Mouse (Mus musculus) induced T-regulatory cell, adult 2 months (primary cell): ENCODE measurements at regions not wholly inside any gene's neighbourhood (a gene's known extent, or its start where the extent isn't known, plus 50 kb on each side); places are given as distances from the start of the nearest gene placed in this dataset.
A peak's percentile ranks its signal among the peaks of the same experiment; 100 is the strongest.

Source experiments
- DNase-seq: peaks from one replicate; pipeline ENCODE4 v3.0.0-alpha.2; 2012; ENCODE audit warnings: low read depth

DNA sequence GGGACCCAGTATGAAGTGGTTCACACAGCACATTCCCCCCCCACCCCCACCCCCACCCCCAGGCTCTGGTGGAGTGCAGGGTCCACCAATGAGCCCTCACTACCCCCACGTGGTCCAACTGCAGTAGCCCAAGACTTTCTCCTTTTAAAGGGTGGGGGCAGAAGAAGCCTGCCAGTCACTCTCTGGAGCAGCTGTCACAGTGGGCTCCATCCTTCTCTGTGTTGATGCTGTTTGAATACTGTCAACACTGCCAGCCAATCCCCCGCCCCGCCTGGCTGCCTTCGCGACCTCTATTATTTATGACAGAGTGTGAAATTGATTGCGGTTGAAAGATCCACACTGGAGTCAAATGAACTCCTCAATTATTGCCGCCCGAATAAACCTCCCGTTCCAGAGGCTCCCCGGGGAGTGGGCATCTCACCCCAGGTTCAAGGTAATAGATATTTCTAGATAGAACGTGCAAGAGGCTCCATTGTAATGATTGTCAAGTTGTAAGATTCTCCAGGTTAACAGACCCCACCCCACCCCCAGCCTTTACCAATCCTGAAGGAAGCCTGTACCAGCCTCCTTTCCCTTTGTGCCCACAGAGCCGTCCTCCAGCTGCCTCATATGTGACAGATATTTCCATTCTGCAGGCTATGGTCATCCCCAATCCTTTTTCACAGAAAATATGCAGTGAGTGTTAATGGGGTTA lies 181.7 kb upstream of the Kdm8 start:
- no peak for DNase-seq

DNA sequence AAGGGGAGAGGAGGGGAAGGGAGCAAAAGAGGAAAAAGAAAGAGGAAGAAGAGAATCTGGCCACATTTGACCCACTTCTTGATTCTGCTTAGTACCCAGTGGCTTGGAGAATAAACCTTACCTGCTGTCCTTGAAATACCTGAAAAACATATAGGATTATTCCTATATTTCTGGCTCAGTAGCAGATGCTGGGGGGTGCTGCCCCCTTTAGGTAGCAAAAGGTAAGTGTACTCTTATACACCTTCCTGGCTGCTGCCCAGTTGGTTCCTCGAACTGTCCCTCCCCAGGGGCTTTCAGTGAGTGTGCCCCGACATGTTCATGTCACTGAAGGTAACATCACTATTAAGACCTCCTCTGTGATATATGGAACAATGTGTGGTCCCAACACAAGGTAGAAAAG lies 180.7 kb upstream of the Kdm8 start:
- DNase-seq: peak; percentile 4

DNA sequence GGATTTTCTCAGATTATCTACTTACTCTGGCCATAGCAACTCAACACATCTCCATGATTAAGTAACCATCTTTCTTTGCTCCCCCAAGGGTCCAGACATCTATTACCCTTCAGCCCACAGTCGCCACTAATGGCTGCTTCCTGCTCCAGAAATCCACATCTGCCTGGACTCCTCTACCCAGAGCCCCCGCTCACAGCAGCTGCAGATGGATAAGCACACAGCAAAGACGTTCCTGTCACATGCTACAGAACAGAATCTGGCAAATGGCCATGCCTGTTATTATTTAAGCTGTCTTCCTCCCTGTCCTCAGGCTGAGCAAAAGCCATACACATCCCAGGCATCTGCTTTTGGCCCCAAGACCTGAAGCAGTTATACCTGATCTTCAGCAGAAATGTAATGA lies 173.8 kb upstream of the Kdm8 start:
- no peak for DNase-seq

DNA sequence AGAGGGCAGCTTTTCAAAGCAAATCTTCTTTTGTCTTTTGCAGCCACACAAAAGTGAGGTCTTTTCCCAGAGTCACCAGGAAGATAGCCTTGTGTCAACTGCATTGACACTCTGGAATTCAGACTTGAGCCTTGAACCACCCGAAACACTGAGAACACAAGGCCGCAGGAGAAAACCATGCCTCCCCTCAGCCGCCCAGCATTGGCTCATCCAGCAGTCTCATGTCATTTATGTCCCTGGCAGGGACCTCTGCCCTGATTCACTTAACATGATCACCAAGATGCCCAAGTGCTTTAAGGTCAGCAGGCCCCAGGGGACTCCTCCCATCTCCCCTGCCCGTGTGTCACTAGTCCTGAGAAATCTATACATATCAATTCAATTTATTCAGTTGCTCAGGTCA lies 173.1 kb upstream of the Kdm8 start:
- no peak for DNase-seq

DNA sequence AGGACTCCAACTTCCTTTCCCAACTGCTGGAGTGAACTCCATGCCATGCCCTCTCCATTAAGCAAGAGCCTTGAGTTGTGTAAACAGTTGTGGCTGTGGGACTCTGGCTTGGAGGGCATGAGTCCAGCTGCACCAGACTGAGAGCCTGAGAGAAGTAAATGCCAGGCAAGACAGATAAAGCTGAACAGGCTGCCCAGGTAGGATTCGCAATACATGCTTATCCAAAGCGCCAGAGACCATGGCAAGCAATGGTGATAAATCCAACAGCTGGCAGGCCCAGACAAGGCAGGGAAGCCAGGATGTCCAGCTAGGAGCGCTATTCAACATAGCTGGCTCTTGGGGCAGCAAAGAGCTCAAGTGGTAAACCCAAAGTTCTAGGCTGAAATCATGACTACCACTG lies 163.1 kb upstream of the Kdm8 start:
- DNase-seq: no peak

DNA sequence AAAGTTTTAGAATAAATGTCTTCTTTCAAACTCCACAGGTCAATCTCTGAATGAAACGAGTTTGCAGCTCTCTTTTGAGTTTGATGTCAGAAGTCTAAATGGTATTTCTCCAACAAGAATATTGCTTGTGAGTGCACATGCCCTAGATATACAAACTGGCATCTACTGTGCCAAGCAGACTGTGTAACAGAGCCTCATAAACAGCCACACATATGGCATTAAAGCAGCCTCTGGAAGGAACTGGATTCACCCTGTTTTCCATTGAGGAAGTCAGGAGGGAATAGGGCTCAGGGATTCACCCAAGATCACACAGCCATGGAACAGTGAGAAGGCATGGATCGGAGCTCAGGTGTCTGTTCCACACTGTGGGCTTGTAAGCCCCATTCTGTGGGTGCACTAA lies 149.2 kb upstream of the Kdm8 start:
- DNase-seq: no peak

DNA sequence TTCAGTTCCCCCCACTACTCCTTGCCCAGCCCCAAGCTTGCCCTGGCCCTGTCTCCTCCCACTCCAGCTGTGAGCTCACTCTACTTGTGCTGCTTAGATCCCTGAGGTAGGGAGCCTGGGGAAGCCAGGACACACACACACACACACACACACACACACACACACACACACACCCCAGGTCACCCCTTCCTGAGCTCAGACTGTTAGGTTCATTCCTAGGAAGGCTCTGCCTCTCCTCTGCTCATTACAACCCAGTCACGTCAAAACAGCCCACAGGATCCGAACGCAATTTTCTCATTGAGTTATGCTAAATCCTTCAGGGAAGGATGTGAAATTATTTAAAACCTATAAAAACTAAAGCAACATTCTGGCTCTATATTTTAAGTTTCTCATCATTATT lies 136.0 kb upstream of the Kdm8 start:
- no peak for DNase-seq

DNA sequence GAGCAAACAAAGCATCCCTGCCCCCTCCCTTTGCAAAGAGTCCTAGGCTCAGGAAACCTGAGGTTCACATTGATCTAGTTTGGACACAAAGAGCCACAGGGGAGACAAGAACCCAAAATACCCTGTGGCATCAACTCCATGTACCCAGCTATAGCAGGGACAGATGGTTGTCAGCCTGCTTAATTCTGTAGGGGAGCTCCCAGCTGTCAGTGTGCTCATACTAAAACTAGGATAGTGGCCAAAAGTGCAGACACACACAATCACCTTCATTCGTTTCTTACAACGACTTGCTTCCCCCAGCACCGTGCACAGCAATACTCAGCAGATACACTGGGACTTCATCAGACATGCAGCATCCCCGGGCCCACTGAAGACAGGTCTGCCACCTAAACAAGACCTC lies 133.5 kb upstream of the Kdm8 start:
- DNase-seq: no peak

DNA sequence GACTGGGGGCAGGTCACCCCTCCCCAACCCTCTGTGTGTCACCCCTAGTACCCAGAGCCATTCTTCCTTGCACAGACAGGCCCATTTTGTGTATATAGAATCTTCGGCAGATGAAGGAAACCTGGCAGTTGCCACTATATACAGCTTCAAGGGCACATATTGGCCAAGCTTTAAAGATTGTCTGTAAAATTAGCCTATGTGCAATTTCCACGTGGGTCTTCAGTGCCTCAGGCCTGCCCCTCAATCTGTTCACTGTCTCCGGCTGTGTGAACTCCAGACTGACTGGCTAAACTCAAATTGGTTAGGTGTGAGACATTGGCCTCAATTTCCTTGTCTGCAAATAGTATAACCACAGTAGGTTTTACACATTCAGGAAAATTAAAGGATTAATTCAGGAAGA lies 130.9 kb upstream of the Kdm8 start:
- DNase-seq: no peak

DNA sequence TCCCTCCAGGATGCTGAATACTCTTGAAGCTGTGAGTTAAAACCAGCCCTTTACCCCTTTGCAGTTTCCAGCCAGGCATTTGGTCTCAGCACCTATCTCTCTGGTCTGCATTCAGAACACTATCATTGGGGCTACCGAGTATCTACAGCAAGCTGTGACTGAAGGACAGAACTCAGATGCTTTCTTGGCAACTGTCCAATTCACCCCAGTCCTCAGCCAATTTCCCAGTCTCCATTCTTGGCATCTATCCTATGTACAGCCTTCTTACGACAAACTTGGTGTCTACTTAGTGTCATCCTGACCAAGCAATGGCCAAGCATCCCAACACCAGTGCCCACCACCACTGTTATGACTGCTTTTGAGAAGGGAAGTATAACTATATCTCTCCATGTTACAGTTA lies 109.7 kb upstream of the Kdm8 start:
- DNase-seq: no peak

DNA sequence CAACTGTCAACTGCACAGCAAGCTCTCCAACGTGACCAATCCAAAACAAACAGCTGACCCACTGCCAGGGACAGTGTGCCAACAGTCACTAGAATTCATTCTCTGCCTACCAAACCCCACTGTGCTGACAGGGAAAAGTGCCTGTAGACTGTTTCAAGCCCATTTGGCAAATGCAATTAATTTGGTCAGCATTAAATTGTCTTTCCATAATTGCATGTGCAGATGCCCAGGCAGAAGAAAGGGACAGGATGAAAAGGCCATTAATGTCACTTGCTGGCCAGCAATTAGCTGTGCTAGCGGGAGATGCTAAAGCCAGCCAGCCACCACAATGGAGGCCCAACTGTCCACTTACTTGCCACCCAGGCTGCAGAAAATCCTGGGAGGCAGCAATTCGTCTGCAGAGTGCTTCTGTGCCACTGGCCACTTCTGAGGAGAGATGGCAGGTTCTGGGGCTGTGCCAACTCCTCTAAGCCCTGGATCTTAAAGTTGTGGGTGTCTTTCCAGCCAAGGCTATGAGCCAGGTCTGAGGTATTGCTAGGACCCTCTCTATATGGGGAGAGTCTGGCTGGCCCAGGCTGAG lies 108.8 kb upstream of the Kdm8 start:
- DNase-seq: no peak

DNA sequence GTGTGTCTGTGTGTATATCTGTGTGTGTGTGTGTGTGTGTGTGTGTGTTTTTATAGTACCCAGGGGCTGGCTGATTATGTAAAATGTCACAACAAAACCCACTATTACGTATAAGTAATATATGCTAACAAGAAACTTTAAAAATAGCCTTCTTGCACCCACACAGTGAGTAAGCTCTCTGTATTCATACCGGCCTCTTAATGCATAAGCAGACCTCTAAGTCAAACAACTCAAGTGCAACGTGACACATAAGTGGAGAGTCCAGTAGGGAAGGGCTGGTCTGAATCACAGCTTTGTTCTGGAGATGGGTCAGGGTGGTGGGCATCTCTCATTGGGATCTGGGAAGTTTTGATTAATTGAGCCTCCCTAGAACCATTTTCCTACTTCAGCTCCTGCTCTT lies 107.7 kb upstream of the Kdm8 start:
- DNase-seq: no peak

DNA sequence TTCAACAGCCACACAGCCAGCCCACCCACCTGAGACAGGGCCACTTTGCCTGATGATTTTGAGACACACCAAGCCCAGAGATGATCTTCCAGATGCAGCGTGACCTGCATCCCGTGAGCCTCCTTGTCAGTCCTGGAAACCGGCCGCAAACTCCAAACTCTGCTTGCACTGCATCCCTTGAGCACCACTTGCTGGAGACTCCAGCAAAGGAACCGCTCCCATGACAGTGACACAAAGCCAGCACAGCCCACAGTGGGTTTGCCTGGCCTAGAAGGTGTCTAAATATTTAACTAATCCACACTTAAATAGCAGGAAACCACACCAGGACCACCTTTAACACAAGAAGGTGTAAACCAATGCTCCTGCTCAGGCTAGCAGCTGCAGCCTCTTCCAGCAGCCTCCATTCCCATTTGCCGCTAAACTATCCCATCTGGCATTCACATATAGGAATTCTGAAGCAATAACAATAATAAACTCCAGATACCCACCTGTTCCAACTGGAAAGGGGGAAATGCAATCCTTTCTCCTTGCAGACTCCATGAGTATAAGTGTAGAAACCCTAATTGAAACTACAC lies 106.2 kb upstream of the Kdm8 start:
- DNase-seq: no peak

DNA sequence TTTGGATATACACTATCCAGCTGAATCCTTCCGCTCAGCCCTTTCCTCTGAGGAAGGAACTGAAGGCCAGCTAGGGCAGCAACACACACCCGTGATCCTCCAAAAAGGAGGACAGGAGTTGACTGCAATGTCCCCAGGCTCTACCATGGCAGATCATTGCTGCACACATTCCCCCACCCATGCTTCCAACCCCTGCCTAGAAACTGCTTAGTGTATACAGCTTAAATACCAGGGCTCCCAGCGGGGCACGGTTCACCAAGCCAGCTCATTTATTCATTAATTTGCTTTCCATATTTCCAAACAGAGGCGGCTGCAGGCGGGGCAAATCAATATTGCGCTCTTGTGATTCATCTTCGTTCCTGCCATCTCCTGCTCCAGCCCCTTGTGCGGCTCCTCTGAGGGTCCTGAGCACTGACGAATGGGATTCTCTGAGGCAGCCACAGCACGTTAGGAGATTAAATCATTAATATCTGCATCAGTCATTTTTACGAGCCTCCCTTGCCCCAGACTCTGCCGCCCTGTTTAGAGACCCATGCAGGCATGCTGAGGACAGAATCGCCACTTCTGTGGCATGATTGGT lies 104.1 kb upstream of the Kdm8 start:
- DNase-seq: no peak

DNA sequence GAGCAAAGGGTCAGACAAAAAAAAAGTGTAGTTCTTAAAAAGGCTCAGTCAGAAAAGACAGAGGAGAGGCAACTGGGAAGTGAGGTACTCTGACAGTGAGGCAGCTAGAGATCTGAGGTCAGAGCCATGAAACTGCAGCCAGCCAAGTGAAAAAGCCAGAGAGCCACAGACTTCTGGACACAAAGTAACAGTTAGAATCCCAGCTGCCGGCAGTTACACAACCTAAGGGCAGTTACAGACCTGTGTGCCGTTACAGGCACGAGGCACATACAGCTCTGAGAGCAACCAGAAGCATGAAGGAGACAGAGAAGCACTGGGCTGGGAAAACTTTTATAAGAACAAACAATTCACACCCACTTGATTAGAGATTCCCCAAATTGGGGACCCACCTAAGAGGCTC lies 94.9 kb upstream of the Kdm8 start:
- DNase-seq: no peak

DNA sequence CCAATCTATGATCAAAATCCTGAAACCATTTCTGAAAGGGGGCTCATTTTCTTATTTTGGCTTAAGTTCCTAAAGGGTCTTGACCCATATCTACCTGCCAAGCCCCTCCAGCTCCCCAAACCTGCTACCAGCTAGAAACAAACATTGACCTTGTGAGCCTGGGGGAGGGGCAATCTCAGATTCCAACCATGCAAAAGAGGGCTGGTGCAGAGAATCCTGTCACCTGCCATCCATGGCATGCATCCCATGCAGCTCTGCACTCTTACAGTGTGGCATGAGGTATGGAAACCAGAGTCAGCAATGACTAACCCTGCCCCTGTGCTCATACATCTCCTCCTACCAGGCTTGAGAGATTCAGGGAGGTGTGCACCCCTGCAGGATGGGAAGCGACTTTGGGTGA lies 90.3 kb upstream of the Kdm8 start:
- DNase-seq: no peak

DNA sequence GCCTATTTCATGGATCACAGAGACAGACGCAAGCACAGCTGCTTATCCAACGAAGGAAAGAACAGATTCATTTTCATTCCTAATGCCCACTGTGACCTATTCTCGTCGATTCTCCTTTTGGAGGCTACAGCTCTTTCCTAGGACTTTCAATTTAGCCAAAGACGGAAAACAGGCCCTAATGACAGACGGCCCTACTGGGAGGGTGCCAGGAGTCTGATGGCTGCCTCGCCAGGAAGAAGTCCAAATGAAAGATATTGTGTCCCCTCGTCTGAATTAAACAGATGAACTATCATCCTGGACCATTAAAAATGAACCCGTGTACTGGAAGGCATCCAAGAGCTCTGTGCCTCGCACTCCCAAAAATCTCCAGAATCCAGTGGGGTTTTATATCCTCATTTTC lies 89.5 kb upstream of the Kdm8 start:
- no peak for DNase-seq

DNA sequence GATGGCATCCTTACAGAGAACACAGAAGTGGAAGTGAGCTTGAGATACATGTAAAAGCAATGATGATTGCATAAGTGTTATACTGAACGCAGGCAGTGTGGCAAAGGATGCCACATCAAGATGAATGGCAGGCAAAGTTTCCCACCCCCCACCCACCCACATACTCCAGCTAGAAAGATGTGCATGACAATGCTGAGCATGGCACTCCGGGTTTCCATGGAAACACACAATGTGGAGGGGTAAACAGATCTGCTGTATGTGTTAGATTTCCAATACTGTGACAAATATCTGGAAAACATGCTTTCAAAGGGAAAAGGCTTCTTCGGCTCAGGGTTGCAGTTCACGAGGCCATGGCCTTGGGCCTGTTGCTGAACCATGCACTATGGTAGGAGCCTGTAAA lies 86.5 kb upstream of the Kdm8 start:
- DNase-seq: no peak

DNA sequence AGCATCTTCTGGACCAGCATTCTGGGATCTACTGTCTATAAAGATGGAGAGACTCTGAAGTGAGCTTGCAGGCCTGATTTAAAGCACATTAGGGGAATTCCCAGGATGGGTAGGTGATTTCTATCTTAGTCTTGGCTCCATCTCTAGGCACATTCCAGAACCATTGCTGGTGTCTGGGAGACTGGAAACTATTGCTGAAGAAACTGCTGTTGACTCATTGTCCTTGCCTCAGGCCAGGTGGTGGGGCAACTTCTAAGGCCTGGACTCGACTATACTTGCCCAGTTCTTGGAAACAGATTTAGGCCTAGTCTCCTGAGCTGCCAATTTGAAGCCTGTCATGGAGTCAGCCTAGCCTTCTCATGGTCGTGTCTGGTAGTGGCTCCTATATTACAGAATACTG lies 61.5 kb upstream of the Kdm8 start:
- DNase-seq: no peak

DNA sequence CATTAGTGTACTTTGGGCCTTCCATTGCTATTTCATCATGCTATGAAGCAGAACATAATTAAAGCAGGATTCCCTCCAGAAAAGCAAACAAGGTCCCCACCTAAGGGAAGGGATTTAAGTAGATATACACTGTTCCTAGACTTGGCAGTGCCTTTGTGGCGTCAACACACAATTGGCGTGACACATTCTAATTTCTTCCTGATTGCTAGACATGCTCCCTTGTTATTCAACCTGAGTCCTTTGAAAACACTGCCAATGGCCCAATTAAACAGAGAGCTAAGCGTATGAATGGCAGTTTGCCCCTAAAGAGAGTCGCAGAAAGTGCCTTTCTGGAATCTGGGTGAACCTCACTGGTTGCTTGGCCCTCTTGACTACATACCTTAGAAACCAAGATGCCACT lies 60.3 kb upstream of the Kdm8 start:
- DNase-seq: no peak

DNA sequence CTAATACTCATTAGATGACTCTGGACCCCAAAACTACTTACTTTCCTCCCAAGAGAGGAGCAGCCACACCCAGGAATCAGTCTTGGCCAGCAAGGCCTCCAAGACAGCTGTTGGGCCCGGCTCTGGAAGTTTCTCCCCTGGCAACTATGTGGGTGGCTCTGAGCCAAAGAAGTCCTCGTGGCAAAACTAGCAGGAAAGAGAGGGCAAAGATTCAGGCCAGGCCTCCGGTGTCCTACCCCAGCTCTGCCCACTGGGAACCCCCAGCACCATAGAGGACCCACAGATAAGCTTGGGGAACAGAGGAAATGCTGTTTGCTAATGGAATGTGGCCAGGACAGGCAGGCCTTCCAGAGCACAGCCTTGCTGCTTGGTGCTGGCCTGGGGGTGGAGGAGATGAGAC lies 51.9 kb upstream of the Kdm8 start:
- no peak for DNase-seq

DNA sequence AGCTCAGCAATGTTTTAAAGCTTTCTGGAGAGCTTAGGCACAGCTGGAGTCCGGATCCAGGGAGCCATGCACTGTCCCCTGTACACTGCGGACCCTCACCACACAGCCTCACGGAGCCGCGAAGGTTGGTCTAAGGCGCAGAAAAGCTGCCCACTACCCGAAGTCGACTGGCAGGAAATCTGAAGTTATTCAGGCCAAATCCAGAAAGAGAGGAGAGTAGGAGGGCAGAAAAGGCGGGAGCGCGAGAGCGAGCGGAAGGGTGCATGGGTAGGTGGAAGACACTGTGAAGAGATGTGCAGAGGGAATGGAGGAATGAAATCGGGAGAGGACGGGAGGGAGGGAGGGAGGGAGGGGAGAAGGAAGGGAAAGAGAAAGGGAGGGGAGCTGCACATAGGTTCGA lies 51.2 kb upstream of the Kdm8 start:
- no peak for DNase-seq

DNA sequence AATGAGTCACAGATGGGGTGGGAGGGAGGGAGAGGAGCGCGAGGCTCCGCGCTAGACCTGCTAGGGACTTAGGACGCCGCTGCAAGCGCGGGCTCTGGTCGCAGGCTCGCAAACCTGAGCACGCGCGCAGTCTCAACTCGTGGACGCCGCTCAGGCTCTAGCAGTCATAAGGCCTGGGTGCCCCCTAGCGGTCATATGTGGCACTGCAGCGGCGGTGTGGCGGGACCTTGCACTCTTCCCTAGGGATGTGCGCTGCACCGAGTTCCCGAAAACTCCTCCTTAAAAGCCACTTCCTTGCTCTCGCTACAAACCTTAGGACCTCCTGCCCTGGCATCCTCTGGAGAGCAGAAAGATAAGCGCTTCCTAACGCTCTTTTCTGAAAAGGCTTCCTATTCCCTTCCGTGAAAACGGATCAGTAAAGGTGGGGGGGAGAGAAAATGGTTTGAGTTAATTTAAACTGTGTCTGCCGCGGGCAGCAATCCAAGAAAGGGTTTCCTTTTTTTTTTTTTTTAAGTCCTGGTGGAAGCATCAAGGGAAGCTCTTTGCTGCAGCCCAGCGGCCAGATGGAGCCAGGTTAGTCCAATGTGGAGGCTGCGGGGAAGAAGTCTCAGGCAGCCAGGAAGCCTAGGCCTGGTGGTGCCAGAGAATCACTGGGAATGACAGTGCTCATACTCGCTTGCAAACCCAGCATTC lies 50.7 kb upstream of the Kdm8 start:
- DNase-seq: peak; percentile 87
